Mouse (Mus musculus) thymus, postnatal 10 days (tissue): ENCODE measurements around the gene Zbed5.
"Not testable (repeated sequence)": the region's sequence is repeated elsewhere in the genome, so short reads cannot be mapped to it uniquely, and the experiment has no call there.

Experiments
- DNase-seq, 2 experiments: peaks; one replicate each; pipeline ENCODE4 v3.0.0; 2021; ENCODE audit warnings: low spot score in 2 of 2

Gene Zbed5

DNA sequence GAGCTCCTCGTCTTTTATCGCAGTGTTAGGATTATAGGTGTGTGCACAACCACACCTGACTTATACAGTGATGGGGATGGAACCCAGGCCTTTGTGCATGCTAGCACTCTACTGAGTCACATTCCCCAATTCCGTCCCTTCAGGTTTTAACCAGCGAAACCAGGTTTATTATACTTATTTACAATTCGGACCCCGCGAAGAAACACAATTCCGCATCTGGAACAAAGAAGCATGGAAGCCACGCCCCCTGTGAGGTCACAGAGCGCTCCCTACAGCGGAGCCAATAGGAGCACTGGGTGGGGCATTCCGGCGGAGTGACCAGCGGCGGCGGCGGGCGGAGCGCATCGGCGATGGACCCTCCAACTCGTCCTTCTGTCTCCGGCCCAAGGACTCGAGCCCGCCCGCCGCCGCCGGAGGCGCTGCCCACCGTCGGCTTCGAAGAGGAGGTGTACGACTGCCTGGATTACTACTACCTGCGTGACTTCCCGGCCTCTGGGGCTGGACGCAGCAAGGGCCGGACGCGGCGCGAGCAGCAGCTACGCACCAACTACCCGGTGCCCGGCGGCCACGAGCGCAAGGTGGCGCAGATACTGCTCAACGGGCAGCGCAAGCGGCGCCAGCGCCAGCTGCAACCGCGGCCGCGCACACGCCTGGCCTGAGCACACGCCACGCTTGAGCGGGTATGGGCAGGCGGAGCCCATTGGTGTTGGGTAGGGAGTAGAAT, 12.9 kb downstream of the Zbed5 start, which contains the start of gene Nupr1l:
Gene Nupr1l (plus strand): TSS at position 299 of the 724 bp plus-strand sequence.
- DNase-seq, result peak; percentile 65 to 74

DNA sequence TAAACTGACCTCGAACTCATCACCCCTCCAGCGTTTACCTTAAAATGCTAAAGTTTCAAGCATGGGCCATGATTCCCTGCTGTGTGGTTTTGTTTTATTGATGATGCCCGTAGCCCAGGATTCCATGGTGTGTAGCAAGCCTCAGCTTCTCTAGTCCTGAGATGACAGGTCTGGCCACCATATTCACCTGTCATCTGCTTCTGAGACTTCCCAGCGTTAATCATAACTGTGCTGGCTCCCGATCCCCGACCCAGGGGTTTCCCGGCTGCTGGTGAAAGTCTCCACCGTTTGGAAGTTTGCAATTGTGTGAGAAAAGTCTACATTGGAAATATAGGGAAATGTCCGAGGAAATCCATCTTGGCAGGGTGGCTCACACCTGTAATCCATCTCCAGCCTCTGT, 13.6 kb downstream of the Zbed5 start:
- no peak for DNase-seq

DNA sequence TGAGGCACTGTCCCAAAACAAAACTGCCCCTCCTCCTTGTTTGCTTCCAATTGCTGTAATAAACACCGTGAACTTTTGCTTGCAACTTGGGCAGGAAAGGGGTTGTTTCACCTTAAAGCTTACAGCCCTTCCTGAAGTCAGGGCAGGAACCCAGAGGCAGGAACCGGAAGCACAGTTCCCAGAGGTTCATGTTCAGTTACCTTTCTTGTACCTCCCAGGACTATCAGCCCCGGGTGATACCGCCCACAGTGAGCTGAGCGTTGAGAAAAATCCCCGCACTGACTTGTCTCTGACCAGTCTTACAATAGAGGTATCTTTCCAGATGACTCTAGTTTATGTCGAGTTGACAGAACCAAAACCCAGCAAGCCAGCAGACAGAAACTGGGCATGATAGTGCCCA, 14.1 kb downstream of the Zbed5 start:
- DNase-seq, result no peak

DNA sequence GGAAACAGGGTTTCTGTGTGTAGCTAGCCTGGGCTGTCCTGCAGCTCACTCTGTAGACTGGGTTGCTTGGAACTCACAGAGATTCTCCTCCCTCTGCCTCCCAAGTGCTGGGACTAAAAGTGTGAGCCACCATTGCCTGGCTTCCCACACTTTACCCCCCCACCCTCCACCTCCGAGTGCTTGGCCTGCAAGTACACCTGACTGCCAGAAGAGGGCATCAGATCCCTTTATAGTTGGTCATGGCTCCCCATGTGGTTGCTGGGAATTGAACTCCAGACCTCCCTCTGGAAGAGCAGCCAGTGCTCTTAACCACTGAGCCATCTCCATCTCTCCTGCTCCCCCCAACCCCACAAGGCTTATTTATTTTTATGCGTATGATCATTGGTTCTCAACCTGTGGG, 18.5 kb downstream of the Zbed5 start:
- peak in 1 of 2 experiments; percentile 38 for DNase-seq

DNA sequence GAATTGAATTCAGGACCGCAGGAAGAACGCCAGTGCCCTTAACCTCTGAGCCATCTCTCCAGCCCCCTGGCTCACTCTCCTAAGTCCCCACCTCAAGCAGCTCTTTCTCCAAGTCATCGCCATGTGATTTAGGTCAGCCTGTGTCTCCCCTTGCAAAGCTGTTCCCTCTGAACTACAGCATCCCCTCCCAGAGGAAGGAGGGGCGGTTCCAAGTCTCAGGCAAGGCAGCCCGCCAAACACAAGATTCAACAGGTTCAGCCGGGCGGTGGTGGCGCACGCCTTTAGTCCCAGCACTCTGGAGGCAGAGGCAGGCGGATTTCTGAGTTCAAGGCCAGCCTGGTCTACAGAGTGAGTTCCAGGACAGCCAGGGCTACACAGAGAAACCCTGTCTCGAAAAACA, 20.0 kb downstream of the Zbed5 start:
- DNase-seq, result not testable (repeated sequence)

DNA sequence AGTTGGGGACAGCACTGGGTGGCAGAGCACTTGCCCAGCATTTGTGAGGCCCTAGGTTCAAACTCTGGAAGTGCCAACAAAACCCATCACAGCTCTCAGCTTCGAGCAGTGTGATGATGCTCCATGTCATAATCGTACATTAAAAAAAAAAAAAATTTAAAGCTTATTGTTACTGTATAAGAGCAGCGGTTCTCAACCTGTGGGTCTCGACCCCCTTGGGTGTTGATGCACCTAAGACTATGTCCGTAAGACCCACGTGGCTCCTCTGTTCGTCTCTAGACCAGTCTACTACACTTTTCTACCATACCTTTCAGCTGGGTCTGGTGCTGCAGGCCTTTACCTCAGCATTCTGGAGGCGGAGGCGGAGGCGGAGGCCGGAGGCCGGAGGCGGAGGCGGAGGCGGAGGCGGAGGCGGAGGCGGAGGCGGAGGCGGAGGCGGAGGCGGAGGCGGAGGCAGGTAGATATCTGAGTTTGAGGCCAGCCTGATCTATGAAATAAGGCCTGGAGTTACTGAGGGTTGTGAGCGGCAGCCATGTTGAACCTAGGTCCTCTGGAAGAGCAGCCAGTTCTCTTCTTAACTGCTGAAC, 22.6 kb downstream of the Zbed5 start:
- DNase-seq, result no peak

DNA sequence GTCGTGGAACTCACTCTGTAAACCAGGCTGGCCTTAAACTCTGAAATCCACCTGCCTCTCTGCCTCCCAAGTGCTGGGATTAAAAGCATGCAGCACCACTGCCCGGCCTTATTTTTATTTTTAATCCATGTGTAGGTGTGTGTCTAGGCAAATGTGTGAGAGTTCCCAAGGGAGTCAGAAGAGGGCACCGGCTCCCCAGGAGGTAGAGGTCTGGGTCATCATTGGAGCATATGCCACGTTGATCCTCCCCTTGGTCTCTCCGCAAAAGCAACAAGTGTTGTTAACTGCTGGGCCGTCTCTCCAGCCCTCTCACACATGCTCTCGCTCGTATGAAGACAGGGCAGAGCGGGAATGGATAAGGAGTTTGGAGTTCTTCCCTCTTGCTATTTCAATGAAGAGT, 23.2 kb downstream of the Zbed5 start:
- no peak for DNase-seq

DNA sequence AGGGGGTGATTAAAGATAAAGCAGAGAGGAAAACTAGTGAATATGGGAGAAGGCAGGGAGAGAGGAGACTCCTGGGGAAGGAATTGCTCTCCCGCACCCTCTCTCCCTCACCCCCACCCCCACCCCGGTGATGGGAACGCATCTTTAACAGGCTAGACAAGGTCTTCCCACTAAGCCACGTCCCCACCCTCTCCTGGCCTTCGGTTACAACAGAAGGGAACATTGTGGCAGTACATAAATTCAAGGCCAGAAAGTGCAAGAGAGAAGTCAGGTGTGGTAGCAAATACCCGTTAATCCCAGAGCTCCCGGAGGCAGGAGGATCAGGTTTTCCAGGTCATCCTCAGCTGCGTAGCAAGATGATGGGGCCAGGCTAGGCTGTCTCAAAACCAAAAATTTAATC, 23.8 kb downstream of the Zbed5 start:
- no peak for DNase-seq

DNA sequence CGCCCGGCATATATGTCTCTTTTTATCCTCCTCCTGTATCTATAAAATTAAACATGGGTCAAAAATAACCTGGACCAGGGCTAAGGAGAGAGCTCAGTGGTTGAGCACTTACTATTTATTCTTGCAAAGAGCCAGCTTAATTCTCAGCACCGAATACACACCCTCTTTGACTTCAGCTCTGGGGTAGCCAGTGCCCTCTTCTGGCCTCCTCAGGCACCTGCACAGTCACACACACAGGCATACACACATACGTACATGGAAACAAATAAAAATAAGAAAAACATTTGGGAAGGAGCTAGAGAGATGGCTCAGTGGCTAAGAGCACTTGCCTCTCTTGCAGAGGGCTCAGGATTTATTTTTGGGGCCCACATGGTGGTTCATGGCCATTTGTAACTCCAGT, 26.4 kb downstream of the Zbed5 start:
- DNase-seq, result no peak

DNA sequence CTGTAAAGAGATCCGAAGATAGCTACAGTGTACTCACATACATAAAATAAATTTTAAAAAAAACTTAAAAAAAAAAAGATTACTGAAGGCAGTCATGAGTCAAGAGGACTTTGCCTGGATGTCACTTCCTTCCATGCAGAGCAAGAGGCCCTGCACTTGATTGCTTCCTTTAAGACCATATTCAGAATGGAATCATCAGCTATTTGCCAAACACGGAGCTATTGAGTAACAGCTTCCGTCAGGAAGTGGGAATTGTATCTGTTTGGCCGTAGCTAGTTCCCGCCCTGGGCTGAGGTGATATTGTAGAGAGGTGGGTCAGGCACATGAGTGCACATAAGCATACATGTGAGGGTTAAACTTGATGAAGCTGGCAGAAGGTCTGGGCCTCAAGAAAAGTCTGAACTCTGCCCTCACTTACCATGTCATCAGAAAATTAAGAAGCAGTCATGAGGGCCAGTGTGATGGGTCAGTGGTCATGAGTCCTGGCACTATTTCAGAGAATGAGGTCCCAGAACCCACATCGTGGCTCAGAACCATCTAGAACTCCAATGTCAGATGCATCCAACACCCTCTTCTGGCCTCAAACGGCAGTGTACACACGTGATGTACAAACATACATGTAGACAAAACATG, 29.4 kb downstream of the Zbed5 start:
- DNase-seq, result no peak

DNA sequence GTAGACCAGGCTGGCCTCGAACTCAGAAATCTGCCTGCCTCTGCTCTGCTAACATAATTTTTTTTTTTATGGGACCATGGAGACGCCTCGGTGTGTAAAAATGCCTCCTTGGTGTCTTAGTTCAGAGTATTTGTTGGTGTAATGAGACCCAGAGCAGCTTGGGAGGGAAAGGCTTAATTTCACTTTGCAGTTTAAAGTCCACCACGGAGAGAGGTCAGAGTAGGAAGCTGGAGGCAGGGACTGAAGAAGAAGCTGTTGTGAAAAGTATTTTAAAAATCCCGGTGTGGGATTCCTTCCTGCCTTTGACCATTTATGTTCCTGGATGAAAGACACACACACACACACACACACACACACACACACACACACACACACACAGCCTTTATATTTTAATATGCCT, 30.4 kb downstream of the Zbed5 start:
- no peak for DNase-seq

DNA sequence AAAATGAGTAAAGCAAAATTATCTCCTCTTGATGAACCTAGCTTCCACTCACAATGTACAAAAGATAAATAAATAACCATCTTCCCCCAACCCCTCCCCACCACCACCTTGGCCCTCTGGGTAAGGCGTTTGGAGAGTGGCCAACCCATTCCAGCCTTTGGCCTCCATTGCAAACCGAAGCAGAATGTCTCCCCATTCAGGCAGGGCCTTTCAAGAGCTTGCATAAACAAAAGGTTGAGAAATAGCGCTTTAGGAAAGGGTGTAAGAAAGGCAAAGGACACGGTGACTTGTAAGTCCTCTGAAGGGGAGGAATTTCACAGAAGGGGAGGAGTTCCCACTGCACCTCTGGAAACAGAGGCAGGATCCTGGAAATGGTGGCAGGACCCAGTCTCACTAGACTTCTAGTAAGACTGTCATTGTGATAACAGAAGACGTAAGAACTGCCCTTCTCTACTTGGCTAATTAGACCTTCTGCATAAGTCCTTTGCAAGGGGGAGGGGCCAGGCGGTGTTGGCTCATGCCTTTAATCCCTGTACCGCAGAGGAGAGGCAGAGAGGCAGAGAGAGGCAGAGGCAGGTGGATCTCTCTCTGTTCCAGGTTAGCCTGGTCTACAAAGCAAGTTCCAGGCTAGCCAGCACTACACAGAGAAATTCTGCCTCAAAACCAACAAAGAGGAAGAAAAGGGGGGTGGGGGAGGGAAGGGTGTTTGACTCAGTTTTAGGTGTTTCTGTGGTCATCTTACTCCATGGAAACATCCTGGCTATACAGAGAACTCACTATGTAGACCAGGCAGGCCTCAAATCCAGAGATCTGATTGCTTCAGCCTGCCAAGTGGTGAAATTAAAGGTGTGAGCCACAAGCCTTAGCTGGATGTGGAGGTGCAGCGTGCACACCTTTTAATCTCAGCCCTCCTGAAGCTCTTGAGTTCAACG, 34.7 kb downstream of the Zbed5 start:
- DNase-seq, result no peak

DNA sequence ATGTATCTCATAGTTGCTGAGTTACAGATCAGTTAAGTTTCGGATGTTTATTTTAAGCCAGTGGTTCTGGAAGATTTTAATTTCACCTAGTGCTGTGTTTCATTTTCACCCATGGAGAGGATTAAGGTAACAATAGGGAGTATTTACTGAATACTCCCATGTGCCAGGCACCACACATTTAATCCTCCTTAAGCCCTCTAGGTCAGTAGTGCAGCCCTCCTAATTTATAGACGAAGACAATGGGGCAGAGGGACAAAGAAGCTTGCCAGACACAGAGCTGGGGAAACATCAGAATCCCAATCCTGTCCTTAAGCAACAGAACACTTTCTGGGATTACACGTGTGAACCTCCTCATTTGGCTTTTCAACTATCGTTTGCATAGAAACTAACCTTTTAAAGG, 41.4 kb downstream of the Zbed5 start:
- DNase-seq, result no peak

DNA sequence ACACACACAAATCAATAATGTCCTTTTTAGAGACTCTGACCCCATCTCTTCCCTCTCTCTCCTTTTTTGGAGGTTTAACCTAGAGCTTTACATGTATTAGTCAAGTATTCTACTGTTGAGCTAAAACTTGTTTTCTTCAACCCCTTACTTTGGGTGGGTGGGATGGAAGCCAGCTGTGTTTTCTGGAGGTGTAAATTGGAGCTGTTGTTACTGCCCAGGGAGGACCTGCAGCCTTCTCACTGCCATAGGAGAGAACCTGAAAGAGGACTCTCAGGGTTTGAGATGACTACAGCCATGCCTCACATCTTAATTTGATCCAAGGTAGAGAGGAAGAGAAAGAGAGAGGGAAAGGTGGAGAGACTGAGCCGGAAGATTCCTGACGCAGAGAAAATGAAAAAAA, 44.8 kb downstream of the Zbed5 start:
- DNase-seq, result no peak

DNA sequence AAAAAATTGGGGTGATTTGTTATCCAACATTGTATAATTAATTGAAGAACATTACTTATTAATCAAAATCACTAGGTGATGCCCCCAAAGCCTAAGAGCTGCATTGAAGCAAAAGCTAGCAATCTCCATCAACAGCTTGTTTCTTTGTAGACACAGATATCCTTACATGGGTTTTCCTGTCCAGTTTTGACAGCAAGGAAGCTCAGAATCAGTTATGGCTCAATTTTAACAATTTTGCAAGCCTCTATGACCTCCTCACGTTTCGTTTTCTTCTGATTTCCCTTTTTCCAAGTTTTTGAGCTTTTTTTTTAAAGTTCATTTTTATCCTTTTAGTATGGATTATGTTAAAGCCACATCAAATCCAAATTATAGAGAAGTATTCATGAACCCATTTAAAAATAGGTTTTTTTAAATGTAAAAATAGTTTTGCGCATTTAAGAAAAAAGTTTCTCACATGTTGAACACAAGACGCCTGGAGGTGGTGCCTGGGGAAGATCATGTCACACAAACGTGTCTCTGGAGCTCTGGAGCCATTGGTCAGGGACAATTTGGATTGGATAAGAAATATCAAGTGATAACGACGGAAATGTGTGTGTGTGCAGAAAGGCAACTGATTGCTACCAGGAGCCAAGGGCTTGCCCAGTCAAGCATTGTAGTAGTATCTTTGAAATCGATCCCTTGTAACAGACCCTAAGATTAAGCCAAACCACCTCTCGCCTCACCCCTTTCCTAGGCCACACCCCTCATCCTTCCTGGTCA, 45.4 kb downstream of the Zbed5 start:
- DNase-seq, result no peak

DNA sequence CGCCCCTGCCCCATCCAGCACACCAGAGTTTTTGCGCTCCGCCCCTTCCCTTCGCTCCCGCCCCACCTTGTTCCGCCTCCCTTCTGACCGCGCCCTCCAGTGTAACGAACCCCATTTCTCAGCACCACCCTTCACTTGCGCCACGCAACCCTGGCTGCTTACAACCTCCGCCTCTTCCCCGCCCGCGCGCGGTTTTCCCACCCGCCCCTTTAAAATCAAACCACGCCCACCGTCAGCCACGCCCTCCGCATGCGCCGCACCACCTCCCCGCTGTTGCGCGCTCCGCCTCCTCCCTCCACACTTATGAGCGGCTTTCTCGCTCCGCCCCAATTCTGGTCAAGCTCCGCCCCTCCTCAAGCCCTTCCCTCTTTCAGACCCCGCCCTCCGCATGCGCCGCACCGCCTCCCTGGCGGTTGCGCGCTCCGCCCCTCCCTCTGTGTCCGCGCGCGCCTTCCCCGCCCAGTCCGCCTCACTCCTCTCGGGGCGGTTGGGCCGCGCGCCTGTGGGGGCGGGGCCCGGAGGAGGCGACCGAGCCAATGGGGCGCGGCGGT, 46.0 kb downstream of the Zbed5 start, which contains the start of gene Vkorc1l1:
Gene Vkorc1l1 (plus strand): TSS at position 476 of the 551 bp plus-strand sequence.
- peak; percentile 97 to 99 for DNase-seq

DNA sequence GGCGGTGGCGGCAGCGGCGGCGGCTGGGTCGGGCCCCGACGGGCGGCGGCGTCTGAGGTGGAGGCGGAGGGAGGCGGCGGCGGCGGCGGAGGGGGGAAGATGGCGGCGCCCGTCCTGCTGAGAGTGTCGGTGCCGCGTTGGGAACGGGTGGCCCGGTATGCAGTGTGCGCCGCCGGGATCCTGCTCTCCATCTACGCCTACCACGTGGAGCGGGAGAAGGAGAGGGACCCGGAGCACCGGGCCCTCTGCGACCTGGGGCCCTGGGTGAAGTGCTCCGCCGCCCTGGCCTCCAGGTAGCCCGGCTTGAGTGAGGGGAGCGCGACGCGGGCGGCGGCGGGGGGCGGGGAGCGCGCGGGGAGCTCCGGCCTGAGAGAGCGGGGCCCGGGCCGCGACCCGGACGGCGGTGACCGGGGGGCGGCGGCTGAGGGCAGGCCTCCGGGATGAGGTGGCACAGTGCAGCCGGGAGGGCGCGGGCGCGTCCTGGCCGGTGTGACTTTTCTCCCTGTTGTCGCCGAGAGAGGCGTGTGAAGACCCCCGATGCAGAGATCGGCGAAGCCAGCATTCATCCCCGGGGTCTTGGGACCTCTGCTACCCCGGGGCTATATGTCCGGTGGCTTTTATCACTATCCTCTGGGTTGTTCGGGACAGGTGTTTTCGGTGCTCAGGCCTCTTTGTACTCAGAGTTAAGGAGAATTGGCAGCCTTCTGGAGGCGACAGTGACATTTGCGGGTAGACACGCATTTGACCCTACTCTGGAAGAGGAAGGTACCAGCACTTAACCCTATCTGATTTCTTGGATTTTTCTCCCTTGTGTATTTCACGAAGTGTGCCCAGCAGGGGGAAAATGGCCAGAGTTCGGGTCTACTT, 46.8 kb downstream of the Zbed5 start:
- peak; percentile 37 to 50 for DNase-seq

DNA sequence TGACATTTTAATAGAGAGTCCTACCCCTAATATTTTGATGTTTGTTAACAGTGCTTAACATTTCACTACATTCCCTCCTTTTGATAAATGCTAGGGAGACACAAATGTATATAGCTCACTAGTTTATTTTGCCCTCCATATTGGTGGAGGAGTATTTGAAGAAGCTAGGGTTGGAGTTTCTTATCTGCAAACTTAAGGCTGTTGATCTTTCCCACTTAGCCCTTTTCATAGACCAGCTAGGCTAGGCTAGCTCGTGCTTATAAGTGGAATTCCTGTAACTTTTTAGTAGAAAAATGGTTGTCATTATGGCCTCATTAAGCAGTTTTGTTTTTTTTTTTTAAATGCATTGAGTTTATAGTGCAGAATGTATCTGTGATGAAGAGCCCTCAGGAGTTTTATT, 47.9 kb downstream of the Zbed5 start:
- DNase-seq, result no peak

DNA sequence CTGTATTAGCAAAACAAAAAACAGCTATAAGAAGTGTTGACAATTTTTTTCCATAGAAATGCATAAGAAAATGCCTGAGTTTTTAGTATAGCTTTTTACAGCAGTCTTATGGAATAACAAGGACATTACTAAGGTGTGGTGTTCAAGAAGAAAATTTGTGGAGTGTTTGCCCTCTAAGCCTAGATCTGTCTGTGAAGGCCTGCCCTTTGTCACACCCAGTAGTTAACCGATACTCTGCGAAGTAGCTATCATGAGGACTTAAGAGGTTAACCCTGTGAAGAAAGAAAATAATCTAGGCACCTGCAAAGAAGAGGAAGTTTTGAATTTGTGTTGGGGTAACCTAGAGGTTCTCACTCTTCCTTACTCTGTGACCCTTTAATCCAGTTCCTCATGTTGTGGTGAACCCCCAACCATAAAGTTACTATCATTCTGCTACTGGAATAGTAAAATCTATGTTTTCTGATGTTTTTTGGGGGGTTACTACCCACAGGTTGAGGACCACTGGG, 52.1 kb downstream of the Zbed5 start:
- DNase-seq, result no peak

DNA sequence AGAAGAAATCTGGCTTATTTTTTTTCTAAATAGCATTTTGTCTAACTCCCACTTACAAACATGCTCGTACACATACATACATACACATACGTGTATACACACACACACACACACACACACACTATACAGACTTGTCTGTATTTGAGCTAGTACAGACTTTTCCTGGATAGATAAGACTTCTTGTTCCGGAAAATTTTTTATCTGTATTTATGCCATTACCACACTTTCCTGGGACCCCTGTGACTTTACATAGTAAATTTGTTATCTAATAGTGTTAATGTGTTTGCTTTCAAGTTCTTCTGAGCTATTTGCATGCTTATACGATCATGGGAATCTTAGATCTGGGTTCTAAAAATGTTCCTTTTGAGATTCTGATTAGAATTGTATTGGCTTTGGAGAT, 56.6 kb downstream of the Zbed5 start:
- DNase-seq, result no peak
